Mouse (Mus musculus): Measurements from ENCODE around the gene Ubash3a.

GRCm38 (mm10) chr17:31258310-31258865 lies 50.7 kb downstream of the Ubash3a start:
- no peak for TF ChIP-seq POLR2A (IDR thresholded peaks at IDR 0.05; ENCODE audit: borderline replicate concordance, insufficient read depth, low read length)
- TF ChIP-seq CTCF (IDR thresholded peaks at IDR 0.05; ENCODE audit: borderline replicate concordance, insufficient read depth, low read depth, low read length) = no peak
